Mouse (Mus musculus) liver, adult 2 months (tissue): ENCODE results near the gene Spag6.

Experiments
- CTCF ChIP-seq: fragments of 200-500 bp; IDR thresholded peaks from 2 replicates; pipeline ENCODE4 v1.5.1; 2011; ENCODE audit warnings: low read depth, low read length, control low read depth
- POLR2A ChIP-seq: fragments of 200-500 bp; IDR thresholded peaks from 2 replicates; pipeline ENCODE4 v1.6.1; 2011; ENCODE audit warnings: low read length, control low read depth; ENCODE audit not compliant: insufficient read depth; ENCODE audit errors: extremely low read depth

- no peak for TF ChIP-seq CTCF
- TF ChIP-seq POLR2A: no peak
Observed at GRCm38 (mm10) chr2:18680501-18680900, 13.3 kb upstream of the Spag6 start.
